Mouse (Mus musculus) small intestine, adult 2 months (tissue): ENCODE measurements around the gene Thap8. TPM values are rescaled to one million over a fixed set of nuclear protein-coding genes. Genes with fewer than 3 reads are reported as not detected.

Experiments used
- H3K27ac ChIP-seq: fragments of 200-500 bp; 2 replicates; pipeline ENCODE4 v1.5.1; 2012; ENCODE audit warnings: low read depth, low read length, control low read depth, inconsistent platforms; ENCODE audit not compliant: insufficient read depth
- H3K27me3 ChIP-seq: fragments of 200-500 bp; 2 replicates; pipeline ENCODE4 v1.6.1; 2012; ENCODE audit warnings: mild to moderate bottlenecking, moderate library complexity, low read length, inconsistent platforms; ENCODE audit not compliant: control insufficient read depth, insufficient read depth
- H3K36me3 ChIP-seq: fragments of 200-500 bp; 2 replicates; pipeline ENCODE4 v1.6.1; 2012; ENCODE audit warnings: mild to moderate bottlenecking, low read length, control low read depth, inconsistent platforms; ENCODE audit not compliant: control insufficient read depth, insufficient read depth
- H3K4me1 ChIP-seq: fragments of 200-500 bp; 2 replicates; pipeline ENCODE4 v1.6.1; 2012; ENCODE audit warnings: low read length, inconsistent platforms, mixed read lengths; ENCODE audit not compliant: control insufficient read depth, insufficient read depth, insufficient read length
- H3K4me3 ChIP-seq: fragments of 200-500 bp; 2 replicates; pipeline ENCODE4 v1.5.1; 2012; ENCODE audit warnings: low read depth, mild to moderate bottlenecking, control low read depth, inconsistent platforms, low read length, moderate library complexity
- CTCF ChIP-seq: fragments of 200-500 bp; IDR thresholded peaks from 2 replicates; pipeline ENCODE4 v1.5.1; 2012; ENCODE audit warnings: low read depth, mild to moderate bottlenecking, control low read depth, inconsistent platforms, low read length, moderate library complexity, mixed read lengths; ENCODE audit not compliant: insufficient replicate concordance, insufficient read length; ENCODE audit errors: extremely low read depth
- POLR2A ChIP-seq: fragments of 200-500 bp; IDR thresholded peaks from 2 replicates; pipeline ENCODE4 v1.6.1; 2012; ENCODE audit warnings: low read depth, mild to moderate bottlenecking, control low read depth, inconsistent platforms, low read length, moderate library complexity
- WGBS: fragments of 180-500 bp; shearing (Covaris S2); methylation state at CpG from one replicate; pipeline ENCODE4 v1.1.7; 2018; 5-methylcytosine and 5-hydroxymethylcytosine counted together
- polyA plus RNA-seq: library from polyadenylated mRNA; depleted of rRNA; stranded (reverse); fragments of >200 nt; gene quantifications from 2 replicates; pipeline ENCODE4 v1.2.3, GENCODE M21; 2012

Thap8 gene
- polyA plus RNA-seq, 1 experiment = 0.16 TPM

DNA sequence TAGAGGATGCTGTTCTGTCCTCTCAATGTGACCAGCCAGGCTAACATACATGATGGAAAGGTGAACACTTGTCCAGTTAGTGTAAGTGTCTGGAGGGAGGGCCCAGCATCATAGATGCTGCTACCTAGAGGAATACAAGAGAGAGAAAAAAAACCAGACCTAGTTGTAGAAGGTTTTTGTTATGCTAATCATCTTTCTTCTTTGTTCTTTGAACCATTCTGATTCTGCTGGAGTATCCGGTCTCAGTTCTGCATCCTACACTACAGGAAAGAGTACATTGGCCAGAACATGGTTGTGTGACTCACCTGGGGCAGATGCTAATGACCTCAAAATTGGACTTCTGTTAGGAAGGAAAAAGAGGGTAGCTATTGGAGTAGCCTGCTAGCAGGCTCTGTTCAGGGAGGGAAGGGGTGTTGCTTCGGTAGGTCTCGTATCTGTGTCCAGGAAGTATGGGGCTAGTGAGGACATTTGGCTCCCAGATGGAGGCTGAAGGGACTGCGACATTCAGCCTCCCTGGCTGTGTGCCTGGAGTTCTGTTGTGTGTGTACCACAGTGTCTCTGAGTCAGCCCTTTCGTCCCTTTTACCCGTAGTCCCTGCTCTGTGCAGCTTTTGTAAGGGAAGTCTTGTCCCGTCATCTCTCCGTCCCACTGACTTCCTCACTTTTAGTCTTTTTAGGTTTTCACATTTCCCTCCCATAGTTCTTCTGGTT is 7.0 kb downstream of the Thap8 start:
- Histone ChIP-seq H3K4me1 (no peaks in the 10 kb centered on the region), H3K4me3 (no peak overlapping the region), H3K27ac (no peak overlapping the region), H3K36me3 (no peaks in the 10 kb centered on the region), H3K27me3 (peaks cover 8% of the 10 kb centered on the region; the same call in 1 of the 2 replicates)
- WGBS = 53% methylated on average over 8 of the region's 8 CpGs
- no peak for TF ChIP-seq CTCF
- TF ChIP-seq POLR2A = no peak

DNA sequence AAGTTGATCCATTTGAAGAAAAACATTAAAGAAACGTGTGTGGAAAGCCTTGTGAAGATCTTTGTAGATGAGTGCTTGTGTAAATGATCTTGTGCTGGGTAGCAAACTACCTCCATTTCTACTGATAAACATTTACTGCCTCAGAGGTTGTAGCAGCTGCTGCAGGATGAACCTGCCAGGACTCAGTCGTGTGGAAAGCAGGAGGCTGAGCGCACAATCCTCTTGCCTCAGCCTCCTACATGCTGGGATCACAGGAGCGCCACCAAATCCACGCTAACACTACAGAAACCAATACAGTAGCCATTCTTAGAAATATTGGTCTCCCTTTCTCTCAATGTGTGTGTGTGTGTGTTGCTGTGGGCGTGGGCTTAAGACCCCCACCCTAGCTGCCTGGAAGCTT is 8.2 kb downstream of the Thap8 start:
- TF ChIP-seq POLR2A = no peak
- TF ChIP-seq CTCF = no peak
- no peak overlapping the region for H3K4me3 ChIP-seq
- H3K27ac ChIP-seq = no peak overlapping the region
- no peaks in the 10 kb centered on the region for H3K36me3 ChIP-seq
- H3K27me3 ChIP-seq = peaks cover 8% of the 10 kb centered on the region; the same call in 1 of the 2 replicates
- WGBS = 57% methylated on average over 6 of the region's 6 CpGs
- H3K4me1 ChIP-seq = no peaks in the 10 kb centered on the region

DNA sequence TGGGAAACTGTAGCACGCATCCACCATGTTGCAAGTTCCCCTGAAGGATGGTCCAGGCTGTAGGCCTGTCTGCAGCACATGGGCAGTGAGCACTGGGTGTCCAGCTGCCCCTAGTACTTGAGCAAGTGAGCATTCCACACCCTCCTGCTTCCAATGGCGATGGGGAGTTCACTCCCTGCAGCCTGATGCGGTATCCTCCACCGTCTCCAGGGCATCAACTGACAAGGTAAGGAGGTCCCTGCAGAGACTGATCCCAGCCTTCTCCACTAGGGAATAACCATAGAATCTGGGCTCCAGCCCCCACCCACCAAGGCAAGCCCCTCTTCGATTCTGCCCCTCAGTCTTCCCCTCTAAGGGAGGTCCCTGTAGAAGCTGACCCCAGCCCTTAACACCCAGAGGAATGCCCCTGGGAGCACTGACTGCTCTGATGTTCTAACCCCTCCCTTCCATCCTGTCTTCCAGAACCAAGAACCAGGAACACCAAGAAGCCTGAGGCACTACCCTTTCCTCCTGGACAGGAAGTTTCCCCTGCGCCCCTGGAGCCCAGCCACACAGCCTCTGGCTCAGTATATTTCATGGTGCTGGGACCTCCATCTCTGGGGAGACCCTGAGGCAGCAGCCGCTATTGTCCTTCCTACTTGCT is 9.3 kb downstream of the Thap8 start:
- WGBS = 72% methylated on average over 7 of the region's 7 CpGs

DNA sequence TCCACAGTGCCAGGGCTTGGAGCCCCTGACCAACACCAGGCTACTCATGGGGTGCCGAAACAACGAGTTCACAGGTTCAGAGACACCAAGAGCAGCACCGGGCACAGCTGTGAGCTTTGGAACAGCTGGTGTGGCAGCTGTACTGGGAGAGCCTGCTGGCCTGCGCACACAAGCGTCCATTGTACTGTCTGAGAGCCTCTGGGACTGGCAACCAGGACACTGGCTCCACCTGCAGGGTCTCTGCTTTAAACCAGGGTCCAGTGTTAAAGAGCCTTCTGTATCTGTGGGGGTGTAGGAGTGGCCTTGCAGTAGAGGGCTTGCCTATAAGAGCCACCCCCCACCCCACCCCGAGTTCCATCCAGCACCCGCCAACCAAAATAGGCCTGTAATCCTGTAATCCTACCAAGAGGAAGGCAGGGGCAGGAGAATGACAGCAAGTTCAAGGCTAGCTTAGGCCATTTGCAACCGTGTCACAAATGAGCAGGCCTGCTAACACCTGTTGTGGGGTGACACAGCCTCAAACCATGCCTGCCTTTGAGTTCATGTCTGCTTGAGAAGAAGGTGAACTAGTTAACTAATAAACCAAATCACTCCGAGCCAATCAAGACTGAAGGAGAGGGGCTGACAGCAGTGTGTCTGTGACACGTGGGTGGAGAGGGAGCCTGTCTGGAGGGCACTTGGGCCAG is 10.0 kb downstream of the Thap8 start:
- Histone ChIP-seq H3K4me3 (no peak overlapping the region), H3K27me3 (peaks cover 8% of the 10 kb centered on the region; the same call in 1 of the 2 replicates), H3K27ac (no peak overlapping the region), H3K4me1 (no peaks in the 10 kb centered on the region), H3K36me3 (no peaks in the 10 kb centered on the region)
- TF ChIP-seq POLR2A = no peak
- no peak for TF ChIP-seq CTCF
- WGBS = 56% methylated on average over 10 of the region's 10 CpGs

More for the DNA sequence above, 9.3 kb downstream of the Thap8 start:
- peaks cover 8% of the 10 kb centered on the region; the same call in 1 of the 2 replicates for H3K27me3 ChIP-seq
- H3K4me3 ChIP-seq = no peak overlapping the region
- no peaks in the 10 kb centered on the region for H3K36me3 ChIP-seq
- H3K27ac ChIP-seq = no peak overlapping the region
- no peak for TF ChIP-seq CTCF
- no peak for TF ChIP-seq POLR2A
- H3K4me1 ChIP-seq = no peaks in the 10 kb centered on the region

DNA sequence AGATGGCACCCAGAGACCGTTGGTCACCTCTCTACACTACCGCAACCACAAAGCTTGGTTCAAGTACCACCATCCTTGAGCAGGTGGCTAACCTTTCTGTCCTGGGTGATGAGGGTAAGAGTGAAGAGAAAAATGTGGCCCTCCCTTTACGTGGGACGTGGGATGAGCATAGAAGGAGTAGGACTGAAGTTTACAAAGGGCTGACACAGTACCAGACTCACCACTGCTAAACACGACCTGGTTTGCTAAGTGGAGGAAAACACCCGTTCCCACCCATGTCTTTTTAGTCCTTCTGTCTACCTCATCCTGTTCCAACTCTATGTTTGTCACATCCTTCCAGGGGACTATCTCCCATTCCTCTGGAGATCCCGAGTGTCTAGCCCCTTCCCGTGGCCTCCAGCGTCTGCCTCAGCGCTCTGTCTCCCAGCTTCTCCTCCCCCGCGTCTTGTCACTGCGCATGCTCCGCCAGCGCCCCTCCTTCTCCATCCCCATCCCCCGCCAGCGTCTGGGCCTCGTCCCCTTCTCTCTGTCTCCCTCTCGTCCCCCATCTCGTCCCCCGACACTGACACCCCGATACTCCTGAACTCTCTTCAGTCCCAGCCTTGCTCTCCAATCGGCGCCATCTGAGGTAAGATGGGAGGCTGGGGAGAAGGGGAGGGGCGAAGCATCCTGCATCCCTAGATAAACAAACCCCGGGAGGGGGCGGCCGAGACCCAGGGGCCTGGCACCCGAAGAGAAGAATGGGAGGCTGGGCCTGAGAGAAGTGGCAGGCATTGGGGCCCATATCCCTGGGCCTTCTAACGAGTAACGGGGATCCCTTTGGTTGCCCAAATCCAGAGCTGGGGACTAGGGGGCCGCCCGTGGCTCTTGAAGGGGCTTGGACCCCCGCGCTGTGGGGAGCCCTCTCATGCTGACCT is 11.6 kb downstream of the Thap8 start, which contains the start of gene Clip3:
TSS of gene Clip3 (plus strand) at position 514 of the 917 bp plus-strand sequence.
- Histone ChIP-seq H3K27ac (no peak within 1 kb of the TSS), H3K36me3 (no peaks in the 10 kb centered on the region), H3K27me3 (peaks cover 8% of the 10 kb centered on the region; the same call in 1 of the 2 replicates), H3K4me1 (no peaks in the 10 kb centered on the region), H3K4me3 (peak within 1 kb of the TSS; percentile 65)
- WGBS = 13% methylated on average over 35 of the region's 35 CpGs
- TF ChIP-seq CTCF (no peak), POLR2A (no peak)

DNA sequence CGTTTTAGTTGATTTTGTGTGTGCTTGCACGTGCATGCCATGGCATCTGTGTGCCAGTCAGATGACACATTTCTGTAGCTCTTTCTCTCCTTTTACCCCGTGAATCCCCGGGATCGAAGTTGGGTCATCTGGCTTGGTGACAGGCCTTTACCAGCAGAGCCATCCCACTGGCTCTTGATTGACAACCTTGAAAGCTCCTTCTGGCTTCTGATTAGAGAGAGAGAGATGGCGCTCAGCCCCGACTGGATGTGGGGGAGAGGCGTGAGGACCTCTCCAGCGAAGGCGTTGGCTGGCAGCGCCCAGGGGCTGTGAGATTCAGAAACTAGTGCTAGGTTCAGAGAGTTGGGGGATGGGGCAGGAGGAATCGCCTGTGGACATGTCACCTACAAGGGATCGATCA is 13.9 kb downstream of the Thap8 start:
- no peak overlapping the region for H3K4me3 ChIP-seq
- no peaks in the 10 kb centered on the region for H3K36me3 ChIP-seq
- H3K27ac ChIP-seq = no peak overlapping the region
- H3K4me1 ChIP-seq = no peaks in the 10 kb centered on the region
- H3K27me3 ChIP-seq = peaks cover 8% of the 10 kb centered on the region; the same call in 1 of the 2 replicates
- WGBS = 81% methylated on average over 13 of the region's 13 CpGs
- TF ChIP-seq POLR2A (no peak), CTCF (no peak)
